Mouse (Mus musculus) Patski (cell line): ENCODE measurements around the gene Atp8a1. TPM values are rescaled to one million over a fixed set of nuclear protein-coding genes. Genes with fewer than 3 reads are reported as not detected.

Source experiments
- ATAC-seq: fragments of 100-300 bp; one replicate; pipeline ENCODE4 v1.8.0; 2021
- CTCF ChIA-PET: fragments of 350-600 bp; sonication (Branson Sonifier 250); formaldehyde crosslinking; loops from one replicate; lab custom pipeline; 2022; ENCODE audit warnings: inconsistent platforms; lab: Charles Lee
- POLR2A ChIA-PET: fragments of 350-600 bp; sonication (Branson Sonifier 250); formaldehyde crosslinking; loops from one replicate; lab custom pipeline; 2022; ENCODE audit warnings: antibody characterized with exemption, inconsistent platforms; lab: Charles Lee
- DNase-seq: peaks from one replicate; pipeline ENCODE4 v3.0.0-alpha.2; 2011; ENCODE audit warnings: low read depth, low spot score
- H3K27me3 ChIP-seq: fragments of 371-371 bp; one replicate; pipeline ENCODE4 v1.5.1; 2021
- CTCF ChIP-seq: fragments of 100-300 bp; IDR thresholded peaks from one replicate; pipeline ENCODE4 v1.5.1; 2021
- in situ Hi-C: fragments of 300-500 bp; cut with MboI; formaldehyde crosslinking; loops from 3 replicates; pipeline ENCODE4 v1.11.1; 2018; ENCODE audit warnings: low pct_unique_long_range_greater_than_20kb, mixed read lengths
- polyA plus RNA-seq: library from polyadenylated mRNA; unstranded; gene quantifications from one replicate; pipeline ENCODE4 v1.2.3, GENCODE M21; 2021

Gene Atp8a1
- polyA plus RNA-seq, 1 experiment from 2014 or later, result 1.8 TPM

DNA sequence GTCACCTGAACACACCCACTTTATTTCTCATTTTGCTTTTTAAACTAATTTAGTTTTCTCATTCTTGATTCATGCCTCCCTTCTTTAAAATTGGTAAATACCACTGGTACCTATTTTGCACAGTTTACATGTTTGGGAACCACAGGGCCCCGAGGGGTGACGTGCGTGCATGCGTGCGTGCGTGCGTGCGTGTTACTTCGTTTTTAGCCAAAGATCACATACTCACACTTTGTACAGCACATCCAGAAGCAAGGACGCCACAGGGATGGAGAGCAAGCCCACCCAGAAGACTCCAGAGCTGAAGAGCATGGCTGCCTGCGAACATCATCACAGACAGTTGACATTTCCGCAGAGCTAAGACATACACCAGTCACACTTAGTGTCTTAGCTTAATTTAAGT is 216.0 kb downstream of the Atp8a1 start:
- no peak for TF ChIP-seq CTCF
- in situ Hi-C loops, result no loop called here
- ChIA-PET CTCF (no interaction called here), POLR2A (no interaction called here)
- DNase-seq (no peak), ATAC-seq (no peak)
- no peaks in the 10 kb centered on the region for H3K27me3 ChIP-seq

- no peak for ATAC-seq
- no peak for DNase-seq
- no peak for TF ChIP-seq CTCF
Observed at GRCm38 (mm10) chr5:67629861-67630260, 217.4 kb downstream of the Atp8a1 start.

DNA sequence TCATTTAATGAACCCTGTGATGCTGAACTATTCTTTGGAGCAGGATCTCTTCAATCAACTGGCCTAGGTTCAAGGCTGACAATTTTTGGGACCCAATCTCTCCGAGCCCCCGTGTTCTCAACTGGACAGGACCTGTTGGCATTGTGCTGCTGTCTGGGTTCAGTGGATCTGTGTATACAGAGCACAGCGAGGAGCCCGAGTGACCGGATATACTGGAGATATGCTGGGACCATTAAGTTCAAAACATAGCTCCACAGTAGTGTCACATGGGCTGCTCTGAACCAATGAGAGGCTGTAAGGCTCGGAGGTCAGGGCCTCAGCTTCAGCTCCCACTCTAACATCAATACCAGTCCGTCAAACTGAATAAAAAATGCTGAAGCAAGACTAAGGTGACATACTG is 217.8 kb downstream of the Atp8a1 start:
- CTCF ChIA-PET, result no interaction called here
- peaks cover 6% of the 10 kb centered on the region for H3K27me3 ChIP-seq
- ATAC-seq (no peak), DNase-seq (no peak)
- POLR2A ChIA-PET, result no interaction called here
- TF ChIP-seq CTCF, result no peak
- in situ Hi-C loops, result no loop called here

More at GRCm38 (mm10) chr5:67629861-67630260, 217.4 kb downstream of the Atp8a1 start:
- CTCF ChIA-PET, result no interaction called here
- POLR2A ChIA-PET, result no interaction called here
- in situ Hi-C loops, result no loop called here
- H3K27me3 ChIP-seq, result peaks cover 6% of the 10 kb centered on the region

DNA sequence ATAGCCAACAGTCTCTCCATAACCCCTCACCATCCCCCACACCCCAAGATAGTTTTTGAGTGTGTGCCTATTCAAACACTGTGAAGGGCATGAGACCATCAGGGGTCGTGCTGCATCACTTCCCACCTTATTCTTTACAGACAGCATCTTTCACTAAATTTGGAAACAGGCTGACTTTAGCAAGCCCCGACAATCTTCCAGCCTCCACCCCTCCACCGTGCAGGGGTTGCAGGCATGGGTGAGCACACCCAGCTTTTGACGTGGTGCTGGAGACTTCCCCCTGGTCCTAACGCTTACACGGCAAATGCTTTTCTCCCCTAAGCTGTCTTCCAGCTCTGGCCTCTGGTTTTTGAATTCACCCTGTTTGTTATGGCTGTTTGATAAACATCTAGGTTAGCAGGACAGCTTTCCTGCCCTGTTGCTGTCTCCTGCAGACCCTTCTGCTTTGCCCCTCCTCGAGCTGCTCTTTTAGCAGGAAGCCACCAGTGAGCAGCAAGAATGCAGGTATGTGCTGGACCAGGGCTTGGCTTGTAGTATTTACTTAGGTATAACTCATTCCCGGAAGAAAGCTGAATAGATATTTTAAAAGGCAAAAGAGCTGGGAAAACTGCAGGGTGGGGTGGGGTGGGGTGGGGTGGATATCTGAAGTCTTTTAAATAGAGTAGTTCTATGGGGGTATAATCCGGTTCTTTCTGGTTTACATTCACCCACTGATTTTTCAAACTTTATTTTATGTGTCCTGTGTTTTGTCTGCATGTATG is 218.9 kb downstream of the Atp8a1 start:
- in situ Hi-C loops, result no loop called here
- ChIA-PET CTCF (interaction anchor here (1.9 kb wide), 1 partner anchor 9 kb away, joined by 4 read pairs; no protein-coding TSS in a partner anchor), POLR2A (no interaction called here)
- no peak for DNase-seq
- H3K27me3 ChIP-seq, result peaks cover 9% of the 10 kb centered on the region
- no peak for ATAC-seq
- no peak for TF ChIP-seq CTCF

DNA sequence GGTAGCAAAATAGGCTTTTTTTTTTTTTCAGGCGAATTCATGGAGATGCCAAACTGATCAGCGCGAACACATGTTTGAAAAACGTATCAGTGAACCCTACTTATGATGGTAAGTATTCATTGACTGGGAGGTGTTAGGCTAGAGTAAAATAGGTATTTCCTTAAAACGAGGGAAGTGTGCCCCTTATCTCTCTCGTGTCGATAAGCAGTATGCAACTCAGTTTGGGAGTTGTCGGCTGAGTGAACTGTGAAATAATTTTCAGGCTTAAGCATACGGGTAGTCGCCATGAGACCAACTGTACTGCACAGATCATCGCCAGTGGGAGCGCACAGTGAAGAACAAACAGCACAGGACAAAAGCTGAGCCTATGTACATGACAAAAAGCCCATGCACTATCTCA is 226.0 kb downstream of the Atp8a1 start:
- ChIA-PET POLR2A (no interaction called here), CTCF (no interaction called here)
- no peak for TF ChIP-seq CTCF
- ATAC-seq (no peak), DNase-seq (no peak)
- peaks cover 14% of the 10 kb centered on the region for H3K27me3 ChIP-seq
- in situ Hi-C loops, result no loop called here

GRCm38 (mm10) chr5:67609520-67609837 is 237.8 kb downstream of the Atp8a1 start:
- DNase-seq, result no peak
- ChIA-PET POLR2A (no interaction called here), CTCF (no interaction called here)
- in situ Hi-C loops, result no loop called here
- peaks cover 32% of the 10 kb centered on the region for H3K27me3 ChIP-seq
- no peak for TF ChIP-seq CTCF
- ATAC-seq, result no peak

- POLR2A ChIA-PET, result no interaction called here
- peaks cover 32% of the 10 kb centered on the region for H3K27me3 ChIP-seq
- CTCF ChIA-PET, result no interaction called here
- no peak for TF ChIP-seq CTCF
- ATAC-seq, result no peak
- in situ Hi-C loops, result no loop called here
- DNase-seq, result no peak
Observed at GRCm38 (mm10) chr5:67608674-67609519, 238.3 kb downstream of the Atp8a1 start.

DNA sequence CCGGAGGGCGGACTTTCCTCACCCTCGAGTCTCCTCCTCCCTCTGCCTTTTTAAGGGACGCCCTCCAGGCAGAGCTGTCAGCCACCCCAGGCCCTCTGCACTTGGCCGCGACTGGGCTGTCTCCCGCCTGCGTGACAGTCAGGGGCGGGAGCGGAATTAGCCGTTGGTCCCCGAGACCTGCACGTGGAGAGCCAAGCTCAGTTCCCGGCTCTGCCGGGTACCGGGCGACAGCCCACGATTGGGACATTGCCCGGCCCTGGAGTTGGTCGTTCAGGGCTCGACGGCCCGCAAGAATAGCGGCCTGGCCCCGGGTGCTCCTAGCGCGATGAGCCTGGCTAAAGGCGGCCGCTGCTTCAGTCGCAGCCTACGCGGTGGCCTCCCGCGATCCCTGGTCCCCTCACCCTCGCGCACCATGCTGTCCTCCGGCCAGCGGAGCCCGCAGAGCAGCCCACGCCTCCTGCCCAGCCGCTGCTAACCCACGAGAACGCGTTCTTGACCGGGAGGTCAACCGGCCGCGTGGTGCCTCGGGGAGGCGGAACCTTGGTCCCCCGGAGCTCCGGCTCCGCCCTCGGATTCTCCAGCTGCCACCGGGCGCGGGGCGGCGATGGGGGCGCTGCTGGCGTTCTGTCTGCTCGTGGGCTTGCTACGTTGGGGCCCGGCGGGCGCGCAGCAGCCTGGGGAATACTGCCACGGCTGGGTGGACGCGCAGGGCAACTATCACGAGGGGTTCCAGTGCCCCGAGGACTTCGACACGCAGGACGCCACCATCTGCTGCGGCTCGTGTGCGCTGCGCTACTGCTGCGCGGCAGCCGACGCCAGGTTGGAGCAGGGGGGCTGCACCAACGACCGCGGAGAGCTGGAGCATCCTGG is 239.2 kb downstream of the Atp8a1 start, which contains the start of gene Shisa3:
Gene Shisa3 (plus strand): TSS at position 79 of the 870 bp plus-strand sequence.
- no peak for ATAC-seq
- no peak for TF ChIP-seq CTCF
- in situ Hi-C loops, result no loop called here
- POLR2A ChIA-PET, result no interaction called here
- CTCF ChIA-PET, result no interaction called here
- DNase-seq, result no peak
- peaks cover 32% of the 10 kb centered on the region for H3K27me3 ChIP-seq

DNA sequence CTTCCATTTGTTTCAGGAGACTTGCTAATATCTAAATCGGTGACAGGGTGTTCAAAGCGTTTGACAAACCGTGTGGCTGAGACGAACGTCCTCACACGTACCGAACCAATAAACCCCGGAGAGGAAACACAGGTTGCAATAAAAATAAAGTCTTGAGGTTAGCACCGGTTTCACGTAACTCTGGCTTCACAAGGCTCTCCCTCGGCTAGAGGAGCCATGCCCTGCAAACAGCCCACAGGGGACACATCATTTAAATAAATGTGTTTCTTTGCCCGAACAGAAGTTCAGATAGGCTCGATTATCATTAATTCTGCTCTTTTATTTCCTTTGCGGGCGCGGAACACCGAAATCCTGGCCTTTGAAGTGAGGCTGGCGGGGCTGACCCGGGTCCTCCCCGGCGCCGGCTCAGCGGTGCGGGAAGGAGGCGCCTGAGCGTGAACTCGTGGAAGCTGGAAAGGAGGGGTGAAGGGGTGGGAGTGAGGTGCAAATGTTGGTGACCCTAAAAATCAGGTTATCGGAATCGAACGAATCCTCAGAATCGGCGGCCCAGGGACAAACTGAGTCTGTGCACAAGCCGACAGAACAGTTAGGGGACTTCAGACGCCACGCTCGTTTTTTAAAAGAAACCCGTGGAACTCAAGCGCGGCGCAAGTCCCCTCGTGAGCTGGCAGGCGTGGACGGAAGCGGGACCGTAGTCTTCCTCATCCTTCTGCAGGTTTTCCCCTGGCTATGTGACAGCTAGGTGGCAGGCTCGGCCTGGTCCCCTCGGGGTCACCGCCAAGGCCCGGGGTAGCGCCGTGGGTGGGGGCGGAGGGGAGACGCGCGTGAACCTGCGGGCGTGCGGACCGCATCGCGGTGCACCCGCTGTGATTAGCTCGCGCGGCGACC is 240.1 kb downstream of the Atp8a1 start:
- DNase-seq, result no peak
- in situ Hi-C loops, result no loop called here
- peaks cover 32% of the 10 kb centered on the region for H3K27me3 ChIP-seq
- no peak for TF ChIP-seq CTCF
- ATAC-seq, result no peak
- ChIA-PET POLR2A (no interaction called here), CTCF (no interaction called here)

GRCm38 (mm10) chr5:67605951-67606350 is 241.3 kb downstream of the Atp8a1 start:
- no peak for TF ChIP-seq CTCF
- ATAC-seq, result no peak
- ChIA-PET POLR2A (no interaction called here), CTCF (no interaction called here)
- H3K27me3 ChIP-seq, result peaks cover 29% of the 10 kb centered on the region
- in situ Hi-C loops, result no loop called here
- no peak for DNase-seq
